Mouse (Mus musculus) layer of hippocampus, adult 2 months (tissue): ENCODE measurements at regions not wholly inside any gene's neighbourhood (a gene's known extent, or its start where the extent isn't known, plus 50 kb on each side); places are given as distances from the start of the nearest gene placed in this dataset.
A peak's percentile ranks its signal among the peaks of the same experiment; 100 is the strongest.

Source experiments
- DNase-seq, 2 experiments: peaks; one replicate each; pipeline ENCODE4 v3.0.0; 2022; ENCODE audit warnings: low spot score in 2 of 2
- H3K27ac ChIP-seq: fragments of 200-600 bp; 2 replicates; pipeline ENCODE4 v1.8.1; 2022
- H3K4me3 ChIP-seq: fragments of 200-600 bp; 2 replicates; pipeline ENCODE4 v1.8.1; 2022; ENCODE audit warnings: mild to moderate bottlenecking
- CTCF ChIP-seq: fragments of 200-600 bp; conservative IDR thresholded peaks from 2 replicates; pipeline ENCODE4 v1.8.1; 2022; ENCODE audit warnings: antibody characterized with exemption, mild to moderate bottlenecking, moderate library complexity

DNA sequence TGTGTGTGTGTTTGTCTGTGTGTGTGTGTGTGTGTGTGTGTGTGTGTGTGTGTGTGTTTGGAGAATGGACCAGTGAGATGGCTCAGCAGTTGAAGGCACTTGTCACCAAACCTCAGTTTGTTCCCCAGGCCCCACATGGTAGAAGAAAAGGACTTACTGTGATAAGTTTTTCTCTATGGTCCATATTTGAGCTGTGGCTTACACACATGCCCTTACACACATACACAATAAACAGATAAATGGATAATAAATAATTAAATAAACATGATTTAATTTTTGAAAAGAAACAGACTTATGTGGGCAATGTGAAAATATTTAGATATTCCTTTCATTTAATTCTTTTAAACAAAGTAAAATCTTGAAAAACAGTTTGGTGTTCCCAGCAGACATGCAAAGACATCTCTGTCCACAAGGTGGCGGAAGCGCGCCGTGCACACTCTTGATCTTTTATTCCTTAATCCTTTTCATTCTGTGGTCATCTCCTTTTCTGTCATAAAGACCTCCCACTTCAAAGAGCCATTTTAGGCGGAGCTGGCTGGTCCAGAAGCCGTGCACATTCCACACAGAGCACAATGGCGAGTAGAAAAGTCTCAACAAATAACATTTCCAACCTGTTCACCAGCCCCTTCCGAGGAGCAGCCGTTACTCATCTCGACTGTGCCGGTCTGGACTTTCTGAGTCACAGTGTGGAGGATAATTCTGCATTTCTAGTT is 133.8 kb upstream of the Erbb4 start:
- peak; percentile 99 for TF ChIP-seq CTCF
- DNase-seq = peak; percentile 34 to 71
- peak overlapping the region; percentile 49 for H3K4me3 ChIP-seq
- peak overlapping the region; percentile 11; the same call in 1 of the 2 replicates for H3K27ac ChIP-seq

GRCm38 (mm10) chr1:69227864-69228263 is 120.0 kb upstream of the Erbb4 start:
- TF ChIP-seq CTCF = no peak
- no peak overlapping the region for H3K27ac ChIP-seq
- DNase-seq = no peak
- H3K4me3 ChIP-seq = no peak overlapping the region

GRCm38 (mm10) chr1:69212896-69213500 is 105.1 kb upstream of the Erbb4 start:
- TF ChIP-seq CTCF = no peak
- DNase-seq = no peak
- H3K4me3 ChIP-seq = no peak overlapping the region

DNA sequence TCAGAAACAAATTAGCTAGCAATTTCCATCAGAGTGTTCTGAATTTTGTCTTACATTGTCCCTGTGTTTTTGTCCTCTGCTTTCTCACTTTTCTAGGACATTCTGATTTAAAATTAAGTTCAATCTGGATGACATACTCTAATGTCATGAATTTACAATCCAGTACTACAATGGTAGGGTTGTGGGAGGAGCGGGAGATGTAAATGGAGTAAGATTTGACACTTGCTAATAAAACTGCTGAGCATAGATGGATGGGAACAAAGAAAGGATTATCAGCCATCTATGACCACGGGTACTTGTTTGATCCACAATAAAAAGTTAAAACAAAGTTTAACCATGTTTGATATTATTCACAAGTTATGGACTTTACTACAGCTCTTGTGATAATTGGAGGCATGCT is 94.9 kb upstream of the Erbb4 start:
- no peak for TF ChIP-seq CTCF
- Histone ChIP-seq H3K27ac (no peak overlapping the region), H3K4me3 (no peak overlapping the region)
- DNase-seq = no peak

More at GRCm38 (mm10) chr1:69212896-69213500, 105.1 kb upstream of the Erbb4 start:
- no peak overlapping the region for H3K27ac ChIP-seq

DNA sequence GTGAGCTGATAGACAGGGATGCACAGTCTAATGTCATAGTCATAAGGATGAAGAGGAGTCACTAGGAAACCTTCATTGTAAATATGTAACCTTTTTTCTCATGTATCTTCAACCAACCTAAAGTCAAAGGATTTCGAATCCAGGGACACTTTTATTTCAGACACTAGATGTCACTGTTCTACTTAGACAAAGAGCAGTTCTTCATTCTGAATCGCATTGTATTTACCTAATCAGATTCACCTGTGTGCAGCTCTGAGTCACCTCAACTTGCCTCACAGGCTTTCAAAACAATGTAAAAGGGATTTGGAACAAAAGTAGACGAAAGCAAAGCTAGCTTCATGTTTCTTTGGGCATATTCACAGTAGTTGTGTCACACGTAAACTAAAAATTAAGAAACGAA is 57.3 kb upstream of the Erbb4 start:
- DNase-seq = no peak
- Histone ChIP-seq H3K4me3 (no peak overlapping the region), H3K27ac (no peak overlapping the region)
- TF ChIP-seq CTCF = peak; percentile 78
